Mouse (Mus musculus) kidney, postnatal 10 days (tissue): ENCODE data around the gene Scgb1b10.
"Not testable (repeated sequence)": the region's sequence is repeated elsewhere in the genome, so short reads cannot be mapped to it uniquely, and the experiment has no call there.

Experiments
- DNase-seq: peaks from one replicate; pipeline ENCODE4 v3.0.0; 2021; ENCODE audit warnings: mixed read lengths

Scgb1b10 gene

DNA sequence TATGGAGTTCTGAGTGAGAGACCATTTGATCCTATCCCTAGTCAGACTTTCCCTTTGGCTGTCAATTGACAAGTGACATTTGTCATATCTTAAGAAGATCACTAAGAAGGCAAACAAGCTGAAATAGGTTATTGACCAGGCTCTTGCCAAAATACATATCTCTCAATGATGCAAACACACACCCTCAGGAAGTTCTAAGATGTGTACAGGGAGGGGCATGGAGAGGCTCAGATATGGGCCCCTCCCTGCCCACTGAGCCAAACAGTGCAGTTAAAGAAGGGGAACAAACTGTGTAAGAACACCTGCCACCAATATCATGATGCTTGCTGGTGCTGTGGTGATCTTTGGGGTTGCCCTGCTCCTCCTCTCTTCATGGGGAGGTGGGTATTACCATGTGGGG, at the start of gene Scgb1b10:
Scgb1b10 (plus strand) TSS at position 301 of the 400 bp plus-strand sequence.
- not testable (repeated sequence) for DNase-seq
